Mouse (Mus musculus) heart, embryonic 11.5 days (tissue): ENCODE measurements around the gene Asb10. TPM values are rescaled to one million over a fixed set of nuclear protein-coding genes. Genes with fewer than 3 reads are reported as not detected.

ENCODE experiments used
- ATAC-seq: fragments of 200-750 bp; cut with Nextera tagmentation; replicated peaks from 2 replicates; pipeline ENCODE4 v1.8.0; 2017; ENCODE audit warnings: moderate library complexity; ENCODE audit not compliant: insufficient number of reproducible peaks, low FRiP score, low TSS enrichment
- H3K27ac ChIP-seq: fragments of 300-500 bp; sonication (generic); 2 replicates; pipeline ENCODE4 v1.5.1; 2014; ENCODE audit warnings: mild to moderate bottlenecking, low read depth, low read length
- H3K27me3 ChIP-seq: fragments of 300-500 bp; sonication (generic); 2 replicates; pipeline ENCODE4 v1.6.1; 2014; ENCODE audit warnings: mild to moderate bottlenecking, low read length, mixed read lengths; ENCODE audit not compliant: control insufficient read depth, insufficient read depth
- H3K36me3 ChIP-seq: fragments of 300-500 bp; sonication (generic); 2 replicates; pipeline ENCODE4 v1.6.1; 2014; ENCODE audit warnings: mild to moderate bottlenecking, low read length, moderate library complexity, mixed read lengths; ENCODE audit not compliant: control insufficient read depth, insufficient read depth
- H3K4me1 ChIP-seq: fragments of 300-500 bp; sonication (generic); 2 replicates; pipeline ENCODE4 v1.6.1; 2014; ENCODE audit warnings: low read length; ENCODE audit not compliant: control insufficient read depth, insufficient read depth
- H3K4me2 ChIP-seq: fragments of 300-500 bp; sonication (generic); 2 replicates; pipeline ENCODE4 v1.6.1; 2014; ENCODE audit warnings: mild to moderate bottlenecking, moderate library complexity
- H3K4me3 ChIP-seq: fragments of 300-500 bp; sonication (generic); 2 replicates; pipeline ENCODE4 v1.5.1; 2014; ENCODE audit warnings: low read depth, low read length
- H3K9ac ChIP-seq: fragments of 300-500 bp; sonication (generic); 2 replicates; pipeline ENCODE4 v1.6.1; 2014; ENCODE audit warnings: mild to moderate bottlenecking, low read depth, low read length, moderate library complexity
- H3K9me3 ChIP-seq: fragments of 300-500 bp; sonication (generic); replicated peaks from 2 replicates; pipeline ENCODE4 v1.6.1; 2016; ENCODE audit warnings: low read length; ENCODE audit not compliant: control insufficient read depth
- WGBS: fragments of 180-500 bp; shearing (Covaris S2); extraction: QIAGEN DNeasy Blood & Tissue Kit; methylation state at CpG from one replicate; pipeline ENCODE4 v1.1.7; 2014; ENCODE audit not compliant: insufficient replicate concordance; 5-methylcytosine and 5-hydroxymethylcytosine counted together
- polyA plus RNA-seq: library from polyadenylated mRNA; unstranded; fragments of >200 nt; fragmentation: Nextera tagmentation; extraction: Ambion mirVana; gene quantifications from 2 replicates; pipeline ENCODE4 v1.2.1, GENCODE M21; 2014

Asb10 gene
- polyA plus RNA-seq, 1 experiment from 2014 or later, result 3.2 TPM

DNA sequence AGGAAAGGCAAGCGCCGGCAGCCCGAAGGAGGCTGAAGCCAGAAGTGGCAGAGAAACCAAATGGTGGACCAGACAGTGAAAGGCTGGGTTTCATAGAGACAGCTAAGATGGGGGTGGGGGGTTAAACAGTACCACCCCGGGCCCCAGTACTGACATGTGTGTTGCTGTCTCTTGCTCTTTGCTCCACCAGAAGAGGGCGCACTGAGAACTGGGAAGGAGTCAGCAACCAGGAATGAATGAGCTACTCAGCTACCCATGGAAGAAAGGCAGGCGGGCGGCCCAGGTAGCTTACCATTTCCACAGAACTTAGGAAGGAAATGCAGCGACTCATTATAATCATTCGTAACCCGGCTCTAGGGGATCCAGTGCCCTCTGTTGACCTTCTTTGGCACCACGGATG lies 30.1 kb downstream of the Asb10 start:
- H3K27me3 ChIP-seq, result no peaks in the 10 kb centered on the region; the same call in 1 of the 2 replicates
- H3K36me3 ChIP-seq, result no peaks in the 10 kb centered on the region
- peak; percentile 23; the same call in 1 of the 2 replicates for ATAC-seq
- no peaks in the 10 kb centered on the region for H3K9me3 ChIP-seq
- peaks cover 4% of the 10 kb centered on the region; the same call in 1 of the 2 replicates for H3K4me1 ChIP-seq
- no peak overlapping the region for H3K27ac ChIP-seq
- H3K9ac ChIP-seq, result no peak overlapping the region
- WGBS, result 41% methylated on average over 11 of the region's 11 CpGs
- no peak overlapping the region for H3K4me2 ChIP-seq
- H3K4me3 ChIP-seq, result no peak overlapping the region

GRCm38 (mm10) chr5:24508406-24508805 lies 32.4 kb downstream of the Asb10 start:
- no peak overlapping the region for H3K4me3 ChIP-seq

DNA sequence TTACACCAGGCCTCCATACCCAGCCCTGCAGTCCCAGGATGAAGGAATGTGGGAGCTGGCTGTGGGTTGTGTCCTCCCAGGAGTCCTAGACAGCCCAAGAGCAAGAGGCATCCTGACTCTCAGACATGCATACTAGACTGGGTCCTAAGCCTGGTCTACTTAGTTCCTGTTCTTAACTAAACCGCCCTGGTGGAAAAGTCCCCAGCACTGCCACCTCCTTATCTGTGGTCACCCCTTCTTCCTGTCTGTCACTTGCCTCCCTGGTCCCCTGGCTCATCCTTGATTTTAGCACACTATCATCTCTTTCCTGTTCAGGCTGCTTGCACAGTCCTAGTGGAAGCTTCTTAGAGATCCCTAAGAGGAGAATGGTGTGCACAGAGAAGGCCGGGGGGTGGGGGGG lies 35.3 kb downstream of the Asb10 start:
- WGBS, result 43% methylated on average over 2 of the region's 2 CpGs
- Histone ChIP-seq H3K4me3 (no peak overlapping the region), H3K27ac (no peak overlapping the region), H3K4me2 (no peak overlapping the region), H3K9ac (no peak overlapping the region), H3K27me3 (peaks cover 19% of the 10 kb centered on the region; the same call in 1 of the 2 replicates), H3K9me3 (no peaks in the 10 kb centered on the region), H3K36me3 (peaks cover 13% of the 10 kb centered on the region), H3K4me1 (peaks cover 12% of the 10 kb centered on the region)
- ATAC-seq, result no peak

More at GRCm38 (mm10) chr5:24508406-24508805, 32.4 kb downstream of the Asb10 start:
- 84% methylated on average over 7 of the region's 7 CpGs for WGBS
- peaks cover 14% of the 10 kb centered on the region for H3K27me3 ChIP-seq
- ATAC-seq, result no peak
- no peaks in the 10 kb centered on the region for H3K9me3 ChIP-seq
- H3K27ac ChIP-seq, result no peak overlapping the region
- no peaks in the 10 kb centered on the region for H3K36me3 ChIP-seq
- no peak overlapping the region for H3K4me2 ChIP-seq
- H3K9ac ChIP-seq, result no peak overlapping the region
- H3K4me1 ChIP-seq, result peaks cover 12% of the 10 kb centered on the region

- H3K4me3 ChIP-seq, result no peak overlapping the region
- 67% methylated on average over 4 of the region's 4 CpGs for WGBS
- ATAC-seq, result no peak
- H3K27me3 ChIP-seq, result peaks cover 19% of the 10 kb centered on the region; the same call in 1 of the 2 replicates
- H3K27ac ChIP-seq, result no peak overlapping the region
- no peak overlapping the region for H3K4me2 ChIP-seq
- H3K36me3 ChIP-seq, result peaks cover 27% of the 10 kb centered on the region
- no peaks in the 10 kb centered on the region for H3K9me3 ChIP-seq
- peaks cover 11% of the 10 kb centered on the region for H3K4me1 ChIP-seq
- H3K9ac ChIP-seq, result no peak overlapping the region
Measured at GRCm38 (mm10) chr5:24502786-24503185, 38.0 kb downstream of the Asb10 start.

DNA sequence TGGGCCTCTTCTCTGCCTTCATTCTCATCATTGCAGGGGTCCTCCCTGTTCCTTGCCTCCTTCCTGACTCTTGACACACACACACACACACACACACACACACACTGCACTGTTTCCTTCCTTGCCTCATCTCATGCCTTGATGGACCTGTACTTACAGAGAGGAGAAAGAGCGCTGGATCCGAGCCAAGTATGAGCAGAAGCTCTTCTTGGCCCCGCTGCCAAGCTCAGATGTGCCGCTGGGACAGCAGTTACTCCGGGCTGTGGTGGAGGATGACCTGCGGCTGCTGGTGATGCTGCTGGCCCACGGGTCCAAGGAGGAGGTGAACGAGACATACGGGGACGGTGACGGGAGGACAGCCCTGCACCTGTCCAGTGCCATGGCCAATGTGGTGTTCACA lies 39.9 kb downstream of the Asb10 start:
- WGBS, result 88% methylated on average over 11 of the region's 11 CpGs
- ATAC-seq, result no peak
- peaks cover 19% of the 10 kb centered on the region; the same call in 1 of the 2 replicates for H3K27me3 ChIP-seq
- no peak overlapping the region for H3K9ac ChIP-seq
- H3K27ac ChIP-seq, result no peak overlapping the region
- H3K4me2 ChIP-seq, result no peak overlapping the region
- no peaks in the 10 kb centered on the region for H3K9me3 ChIP-seq
- peaks cover 28% of the 10 kb centered on the region for H3K36me3 ChIP-seq
- no peak overlapping the region for H3K4me3 ChIP-seq
- H3K4me1 ChIP-seq, result peaks cover 11% of the 10 kb centered on the region

DNA sequence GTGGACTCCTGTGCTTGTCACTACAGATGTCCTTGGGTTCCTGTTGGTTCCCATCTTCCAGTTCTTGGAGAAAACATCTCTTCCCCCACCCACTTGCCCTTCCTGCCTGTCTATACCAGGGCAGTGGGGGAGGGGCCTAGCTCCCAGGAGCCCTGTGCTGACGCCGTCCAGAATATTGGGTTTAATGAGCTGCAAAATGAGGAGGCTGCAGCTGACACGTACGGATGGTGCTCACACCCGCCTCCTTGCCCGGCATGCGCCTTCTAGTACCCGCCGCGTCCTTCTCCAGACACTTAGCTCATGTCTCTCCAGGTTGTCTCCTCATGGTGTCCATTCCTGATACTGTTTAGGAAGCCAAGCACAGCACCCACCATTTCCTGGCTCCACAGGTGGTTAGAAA lies 41.7 kb downstream of the Asb10 start:
- H3K4me3 ChIP-seq, result no peak overlapping the region
- H3K4me1 ChIP-seq, result 0 out of 2 replicates have a peak, but pooled peaks cover 3% of the 10 kb centered on the region
- H3K4me2 ChIP-seq, result no peak overlapping the region
- H3K36me3 ChIP-seq, result peaks cover 28% of the 10 kb centered on the region
- no peak overlapping the region for H3K9ac ChIP-seq
- no peak for ATAC-seq
- H3K27me3 ChIP-seq, result peaks cover 8% of the 10 kb centered on the region; the same call in 1 of the 2 replicates
- H3K27ac ChIP-seq, result no peak overlapping the region
- WGBS, result 84% methylated on average over 10 of the region's 10 CpGs
- no peaks in the 10 kb centered on the region for H3K9me3 ChIP-seq

DNA sequence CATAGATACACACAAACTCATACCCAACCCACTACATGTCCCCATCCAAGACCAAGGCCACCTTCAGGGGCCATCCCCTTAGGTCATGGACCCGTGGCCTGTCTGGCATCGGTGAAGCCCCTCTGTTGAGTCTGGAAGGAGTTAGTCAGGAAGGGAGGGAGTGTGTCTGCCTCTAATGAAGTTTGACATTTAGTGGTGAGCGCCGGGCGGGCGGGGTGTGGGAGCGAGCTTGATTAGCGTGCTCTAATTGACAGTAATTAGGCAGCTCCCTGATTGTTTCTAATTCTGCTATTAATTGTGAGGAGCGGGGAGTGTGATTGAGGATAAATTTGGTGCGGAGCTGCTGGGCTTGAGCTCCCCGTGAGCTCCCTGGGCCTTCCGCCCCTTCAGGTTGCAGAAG lies 43.3 kb downstream of the Asb10 start:
- 80% methylated on average over 12 of the region's 12 CpGs for WGBS
- H3K36me3 ChIP-seq, result peaks cover 37% of the 10 kb centered on the region
- H3K4me3 ChIP-seq, result no peak overlapping the region
- H3K4me2 ChIP-seq, result no peak overlapping the region
- no peak overlapping the region for H3K9ac ChIP-seq
- H3K4me1 ChIP-seq, result 0 out of 2 replicates have a peak, but pooled peaks cover 3% of the 10 kb centered on the region
- no peaks in the 10 kb centered on the region for H3K9me3 ChIP-seq
- no peak for ATAC-seq
- H3K27me3 ChIP-seq, result no peaks in the 10 kb centered on the region
- no peak overlapping the region for H3K27ac ChIP-seq

DNA sequence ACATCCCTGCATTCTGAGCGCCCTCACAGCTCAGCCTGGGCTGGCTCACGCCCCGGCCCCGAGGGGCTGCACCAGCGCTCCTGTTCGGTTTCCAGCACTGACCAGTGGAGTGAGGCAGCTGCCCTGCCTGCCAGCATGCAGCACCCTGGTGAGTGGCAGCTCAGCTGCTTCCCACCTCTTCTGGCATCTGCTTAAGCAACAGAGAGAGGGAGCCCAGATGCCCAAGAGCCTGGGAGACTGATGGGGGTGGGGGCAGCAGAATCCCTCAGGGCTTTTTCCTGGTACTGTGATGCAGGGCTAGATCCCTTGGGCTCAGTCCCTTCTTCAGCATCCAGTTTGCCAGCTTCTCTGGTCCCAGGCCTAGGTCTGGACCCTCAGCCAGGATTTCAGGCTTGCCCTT lies 44.0 kb downstream of the Asb10 start:
- no peaks in the 10 kb centered on the region for H3K9me3 ChIP-seq
- no peaks in the 10 kb centered on the region for H3K27me3 ChIP-seq
- H3K4me1 ChIP-seq, result 0 out of 2 replicates have a peak, but pooled peaks cover 3% of the 10 kb centered on the region
- no peak overlapping the region for H3K4me3 ChIP-seq
- H3K27ac ChIP-seq, result no peak overlapping the region
- no peak overlapping the region for H3K4me2 ChIP-seq
- ATAC-seq, result no peak
- peaks cover 37% of the 10 kb centered on the region for H3K36me3 ChIP-seq
- 60% methylated on average over 6 of the region's 6 CpGs for WGBS
- no peak overlapping the region for H3K9ac ChIP-seq

DNA sequence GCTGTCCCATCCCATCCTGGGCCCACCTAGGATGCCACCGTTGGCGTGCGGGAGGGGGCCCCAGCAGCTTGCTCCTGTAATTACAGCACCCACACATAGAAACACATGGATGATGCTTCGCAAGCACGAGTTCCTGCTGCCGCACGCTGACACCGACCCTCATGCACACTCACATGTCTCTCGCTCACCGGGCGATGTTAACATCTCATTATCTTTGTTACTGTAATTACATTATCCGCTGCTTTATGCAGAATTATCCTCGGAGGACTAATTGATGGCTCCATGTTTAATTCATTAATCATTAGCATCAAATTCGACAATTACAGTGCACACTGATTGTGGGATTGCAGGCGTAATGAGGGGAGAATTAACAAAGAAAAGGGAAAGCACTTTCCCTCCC lies 45.8 kb downstream of the Asb10 start:
- no peak for ATAC-seq
- WGBS, result 88% methylated on average over 15 of the region's 15 CpGs
- H3K27me3 ChIP-seq, result no peaks in the 10 kb centered on the region

More for the DNA sequence above, 45.8 kb downstream of the Asb10 start:
- Histone ChIP-seq H3K9ac (no peak overlapping the region), H3K9me3 (no peaks in the 10 kb centered on the region), H3K4me2 (no peak overlapping the region), H3K27ac (no peak overlapping the region), H3K4me3 (no peak overlapping the region), H3K36me3 (peaks cover 30% of the 10 kb centered on the region), H3K4me1 (no peaks in the 10 kb centered on the region)
